Mouse (Mus musculus) spleen, embryonic (tissue): ENCODE results near the gene Sgo2b.
"Not testable (repeated sequence)": the region's sequence is repeated elsewhere in the genome, so short reads cannot be mapped to it uniquely, and the experiment has no call there.

Source experiments
- CTCF ChIA-PET: fragments of 350-600 bp; sonication (Branson Sonifier 250); formaldehyde crosslinking; loops from one replicate; lab custom pipeline; 2022; lab: Charles Lee

The Sgo2b gene

DNA sequence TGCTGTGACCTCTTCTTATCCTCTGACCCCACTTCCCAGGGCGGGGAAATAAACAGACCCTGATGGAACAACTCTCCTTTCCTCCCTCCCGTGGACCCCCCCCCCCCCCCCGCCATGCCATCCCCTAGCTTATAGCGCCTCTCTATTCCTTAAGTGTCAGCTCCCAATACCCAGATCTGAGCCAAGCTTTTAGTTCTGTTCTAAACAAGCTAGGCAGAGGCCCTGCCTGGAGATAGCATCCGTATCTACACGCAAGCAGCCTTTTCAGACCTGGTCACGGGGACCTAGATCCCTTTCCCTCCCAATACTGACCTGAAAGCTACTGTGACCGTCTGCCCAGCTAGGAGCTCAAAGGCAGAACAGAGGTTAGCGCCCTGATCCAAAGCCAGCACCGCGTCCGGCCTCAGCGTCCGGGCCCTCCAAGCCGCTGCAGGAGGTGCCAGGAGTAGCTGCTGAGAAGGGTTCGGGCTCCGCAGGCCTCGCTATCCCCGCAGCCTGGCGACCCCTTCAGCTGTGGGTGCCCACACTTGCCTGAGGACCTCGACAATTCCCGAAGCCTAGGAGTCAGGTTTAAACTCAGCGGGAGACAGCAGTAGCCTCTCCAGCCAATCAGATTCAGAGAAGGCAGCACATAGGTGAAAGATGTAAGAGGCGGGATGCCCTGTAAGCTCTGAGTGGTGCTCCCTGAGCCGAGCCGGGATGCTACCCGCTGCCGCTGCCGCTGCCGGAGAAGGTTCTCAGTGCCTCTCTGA is at the start of gene Sgo2b:
Sgo2b (minus strand) TSS at position 623 of the 752 bp plus-strand sequence.
- CTCF ChIA-PET = interaction anchor here (0.6 kb wide), 1 partner anchor 264 kb away, joined by 3 read pairs; no protein-coding TSS in a partner anchor

GRCm38 (mm10) chr8:63970612-63971391 is 18.8 kb upstream of the Sgo2b start:
- CTCF ChIA-PET = not testable (repeated sequence)

DNA sequence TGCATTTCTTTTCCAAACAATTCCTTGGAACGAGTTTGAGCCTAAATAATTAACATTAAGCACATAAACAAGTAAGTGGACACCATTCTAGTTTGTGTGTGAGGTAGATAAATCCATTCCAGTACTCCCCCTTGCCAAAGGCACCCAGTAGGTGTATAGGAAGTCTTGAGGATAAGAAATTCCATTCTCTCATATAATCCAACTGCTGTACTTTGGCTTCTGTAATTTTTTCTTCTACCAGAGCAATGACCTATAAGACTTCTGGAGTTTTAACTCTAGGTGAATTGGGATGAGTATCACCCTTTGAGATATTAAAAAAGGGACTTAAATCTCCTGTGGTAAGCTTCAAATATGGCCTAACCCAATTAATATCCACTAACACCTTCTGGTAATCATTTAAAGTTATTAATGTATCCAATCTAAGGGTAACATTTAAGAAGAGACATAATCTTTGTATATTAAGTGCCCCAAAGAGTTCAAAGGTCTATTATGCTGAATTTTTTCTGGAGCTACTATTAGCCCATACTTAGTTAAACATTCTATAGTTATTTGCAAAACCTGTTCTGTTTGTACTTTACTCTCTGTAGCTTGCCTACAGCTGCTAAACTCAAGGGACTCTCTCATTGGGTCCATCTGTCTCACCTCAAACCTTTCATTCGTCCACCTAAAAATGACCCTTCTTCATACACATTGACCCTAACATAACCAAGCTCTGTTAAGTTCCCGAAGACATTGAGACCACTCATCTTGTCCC is 9.2 kb upstream of the Sgo2b start:
- CTCF ChIA-PET = no interaction called here

DNA sequence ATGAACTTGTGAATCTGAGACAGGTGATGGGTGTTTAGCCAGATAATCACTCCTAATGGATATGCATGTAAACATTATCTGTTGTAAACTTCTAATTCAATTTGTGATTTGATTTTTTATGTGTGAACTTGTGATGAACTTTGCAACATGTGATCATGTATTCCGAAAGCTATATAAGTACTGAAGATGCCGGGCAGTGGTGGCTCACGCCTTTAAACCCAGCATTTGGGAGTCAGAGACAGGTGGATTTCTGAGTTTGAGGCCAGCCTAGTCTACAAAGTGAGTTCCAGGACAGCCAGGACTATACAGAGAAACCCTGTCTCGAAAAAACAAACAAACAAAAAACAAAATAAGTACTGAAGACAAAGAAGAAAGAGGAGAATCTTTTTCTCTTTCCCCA is 1.8 kb upstream of the Sgo2b start:
- CTCF ChIA-PET = not testable (repeated sequence)

- CTCF ChIA-PET = no interaction called here
Observed at GRCm38 (mm10) chr8:63933171-63933570, 18.9 kb downstream of the Sgo2b start.

DNA sequence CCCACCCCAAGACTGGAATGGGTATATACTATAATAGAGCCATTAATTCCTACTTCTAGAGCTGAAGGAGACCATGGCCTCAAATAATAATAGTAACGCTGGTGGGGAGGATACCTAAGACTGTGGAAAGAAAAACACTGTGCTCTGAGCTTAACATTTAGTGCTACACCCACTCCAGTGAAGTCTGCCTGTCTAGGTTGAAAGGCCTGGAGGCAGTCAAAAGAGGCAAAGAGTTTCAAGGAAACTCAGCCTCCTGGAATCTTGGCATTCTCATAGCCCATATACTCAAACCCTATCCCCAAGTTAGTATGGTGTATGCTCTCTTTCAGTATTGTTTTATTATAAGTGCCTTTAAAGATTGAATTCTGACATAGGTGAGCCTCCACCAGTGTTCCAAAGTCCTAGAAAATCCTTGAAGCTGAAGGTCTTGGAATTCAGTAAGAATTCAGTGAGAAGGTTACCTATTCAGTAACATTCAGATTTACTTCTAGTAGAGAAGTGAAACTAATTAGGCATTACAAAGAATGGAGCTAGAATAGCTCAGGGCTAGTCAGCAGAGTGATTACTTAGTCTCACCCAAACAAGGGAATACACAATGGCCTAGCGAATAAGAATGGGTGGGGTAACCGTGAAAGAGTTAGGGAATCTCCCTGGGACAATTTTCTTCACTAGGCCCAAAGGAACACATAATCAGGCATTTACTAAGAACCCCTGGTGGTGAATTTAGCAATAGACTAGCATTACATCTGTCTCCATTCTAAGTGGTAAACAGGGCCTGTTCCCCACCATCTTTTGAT is 22.5 kb downstream of the Sgo2b start:
- CTCF ChIA-PET = no interaction called here

- CTCF ChIA-PET = no interaction called here
Observed at GRCm38 (mm10) chr8:63921257-63921960, 30.6 kb downstream of the Sgo2b start.

DNA sequence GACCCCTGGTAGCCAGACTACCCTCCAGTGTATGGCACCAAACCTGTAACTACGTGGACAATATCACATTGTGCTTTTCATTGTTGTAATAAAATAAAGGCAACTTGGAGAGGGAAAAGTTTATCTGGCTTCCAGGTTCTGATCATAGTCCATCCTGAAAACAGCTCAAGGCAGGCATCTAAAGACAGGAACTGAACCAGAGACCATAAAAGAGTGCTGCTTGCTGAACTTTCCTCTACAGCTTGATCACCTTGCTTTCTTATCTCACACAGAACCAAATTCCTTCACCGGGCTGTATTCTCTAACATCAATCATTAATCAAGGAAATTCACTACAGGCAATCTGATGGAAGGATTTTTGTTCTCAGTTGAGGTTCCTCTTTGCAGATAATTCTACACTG is 57.0 kb downstream of the Sgo2b start:
- CTCF ChIA-PET = interaction anchor here (0.6 kb wide), 1 partner anchor 112 kb away, joined by 10 read pairs; no protein-coding TSS in a partner anchor

DNA sequence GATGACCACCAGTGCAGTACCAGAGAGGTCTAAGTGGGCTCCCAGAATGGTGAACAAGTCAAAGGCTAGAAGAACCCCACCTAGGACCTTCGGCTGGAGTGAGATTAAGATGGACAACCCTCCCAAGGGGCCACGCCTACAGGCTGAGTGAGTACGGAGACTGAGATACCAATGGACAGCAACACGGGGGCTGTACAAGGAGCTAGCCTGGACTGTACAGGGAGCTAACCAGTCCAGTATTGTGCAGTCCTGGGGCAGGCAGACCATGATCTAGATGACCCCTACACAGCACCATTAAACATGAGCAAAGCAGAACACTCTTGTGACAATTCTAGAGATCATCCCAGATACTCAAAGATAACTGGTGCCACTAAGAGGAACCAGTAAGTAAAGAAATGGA is 73.7 kb downstream of the Sgo2b start:
- CTCF ChIA-PET = no interaction called here

- CTCF ChIA-PET = interaction anchor here (0.5 kb wide), 1 partner anchor 8 kb away, joined by 3 read pairs; no protein-coding TSS in a partner anchor
Observed at GRCm38 (mm10) chr8:63877393-63877792, 74.7 kb downstream of the Sgo2b start.

DNA sequence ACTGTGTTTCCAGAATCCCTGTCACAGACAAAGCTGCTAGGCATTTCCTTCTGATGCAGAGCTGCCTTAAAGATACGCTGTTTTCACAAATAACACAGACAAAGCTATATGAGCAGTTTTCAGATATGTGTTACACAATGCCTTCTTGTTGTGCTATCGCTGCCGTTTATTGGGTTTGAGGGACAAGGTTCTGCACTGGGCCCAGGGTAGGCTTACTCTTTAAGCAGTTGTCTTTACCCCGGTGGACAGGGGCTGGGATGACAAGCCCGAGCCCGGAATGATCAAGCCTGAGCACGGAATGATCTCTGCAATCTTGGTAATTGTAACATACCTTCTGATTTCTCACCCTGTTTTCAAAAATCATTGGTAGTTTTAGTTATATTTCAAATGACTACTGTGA is 75.1 kb downstream of the Sgo2b start:
- CTCF ChIA-PET = interaction anchor here (0.5 to 0.6 kb wide), 2 partner anchors 7 to 1065 kb away, joined by 3 read pairs; no protein-coding TSS in a partner anchor
